ENCODE assay signal across 9 mouse cellular contexts in the genomic region with DNA sequence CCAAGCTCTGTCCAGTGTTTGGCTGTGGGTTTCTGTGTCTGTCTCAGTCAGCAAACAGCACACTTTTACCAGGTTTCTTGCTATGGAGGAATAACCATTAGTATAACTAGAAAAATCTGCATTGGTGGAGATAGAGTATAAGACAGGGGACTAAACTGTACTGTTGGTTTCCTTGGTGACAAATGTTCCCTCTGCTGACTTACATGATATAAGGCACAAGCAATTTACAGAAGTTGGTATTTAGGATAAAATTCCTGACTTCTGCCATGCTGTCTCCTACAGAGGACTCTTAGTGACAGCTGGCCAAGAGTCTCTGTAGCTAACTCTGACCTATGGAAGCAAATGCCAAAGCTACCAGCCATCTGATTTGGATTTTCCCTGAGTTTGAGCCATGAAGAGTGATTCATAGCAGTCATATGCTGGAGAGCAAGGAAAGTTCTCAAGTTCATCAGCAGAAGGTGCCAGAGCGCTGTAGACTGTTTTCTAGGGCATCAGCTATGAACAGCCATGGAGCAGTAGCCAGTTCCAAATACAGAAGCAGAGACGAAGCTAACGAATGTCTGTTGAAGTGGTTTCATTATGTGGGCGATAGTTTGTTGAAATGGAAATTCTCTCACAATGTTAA. TPM values are rescaled to one million over a fixed set of nuclear protein-coding genes. Genes with fewer than 3 reads are reported as not detected.
A peak's percentile ranks its signal among the peaks of the same experiment; 100 is the strongest.
DNase-seq lines count a peak whose midpoint lies in the region; ATAC-seq and TF ChIP-seq lines count a peak whose summit lies in the region.
"Had no signal": no experiment of that assay in that cellular context is flagged by ENCODE, and none has a peak within 500 bp of the region (broad histone marks: within the 10 kb centered on the region; RNA-seq: fewer than 3 reads in every experiment).

No protein-coding gene starts in this region.

- no peak overlapping the region for H3K4me2 ChIP-seq in limb, embryonic 14.5 days (replicated peaks; ENCODE audit: low read depth, low read length, severe bottlenecking)
- peak overlapping the region; percentile 41 for H3K4me2 ChIP-seq in heart, embryonic 16.5 days (ENCODE audit: low read depth, low read length)

- no peaks in the 10 kb centered on the region for H3K9me3 ChIP-seq in limb, embryonic 14.5 days (ENCODE audit: control insufficient read depth, low read length)
- no peaks in the 10 kb centered on the region for H3K9me3 ChIP-seq in limb, embryonic 10.5 days (replicated peaks)
- no peaks in the 10 kb centered on the region for H3K9me3 ChIP-seq in heart, embryonic 16.5 days (replicated peaks; ENCODE audit: control insufficient read depth, low read length)

- no peak overlapping the region for H3K9ac ChIP-seq in limb, embryonic 14.5 days (ENCODE audit: low read depth, low read length, severe bottlenecking)
- no peak overlapping the region for H3K9ac ChIP-seq in heart, embryonic 16.5 days (ENCODE audit: low read length)

- peak; percentile 58 for DNase-seq in limb, embryonic 14.5 days (ENCODE audit: low spot score)
- no peak for DNase-seq in limb, embryonic 10.5 days (ENCODE audit: low spot score)
- DNase-seq in fibroblast of lung, adult 2 months (ENCODE audit: low read depth), result peak; percentile 74
- DNase-seq in left cerebral cortex, postnatal 36 days (ENCODE audit: low spot score in 2 of 2), result peak; percentile 53 to 56
- DNase-seq in B cell, adult 2 months, result no peak
- DNase-seq in thymus, adult 18-20 months, result no peak
- DNase-seq in embryo, embryonic 11 days, result no peak

- H3K27ac ChIP-seq in limb, embryonic 14.5 days (replicated peaks; ENCODE audit: low read depth, low read length), result no peak overlapping the region
- no peak overlapping the region for H3K27ac ChIP-seq in limb, embryonic 10.5 days
- H3K27ac ChIP-seq in heart, embryonic 16.5 days (ENCODE audit: low read length), result peak overlapping the region; percentile 68

- no peaks in the 10 kb centered on the region for H3K27me3 ChIP-seq in limb, embryonic 14.5 days (ENCODE audit: control insufficient read depth, insufficient read depth, low read length)
- no peaks in the 10 kb centered on the region for H3K27me3 ChIP-seq in limb, embryonic 10.5 days (ENCODE audit: low read depth, poor library complexity, severe bottlenecking)
- H3K27me3 ChIP-seq in heart, embryonic 16.5 days (ENCODE audit: control insufficient read depth, insufficient read depth, low read length), result no peaks in the 10 kb centered on the region

- H3K4me3 ChIP-seq in limb, embryonic 14.5 days (replicated peaks; ENCODE audit: low read length), result no peak overlapping the region
- H3K4me3 ChIP-seq in limb, embryonic 10.5 days, result no peak overlapping the region
- no peak overlapping the region for H3K4me3 ChIP-seq in heart, embryonic 16.5 days (ENCODE audit: low read length)

- intact Hi-C loops in left cerebral cortex, postnatal 36 days (cut with DNase I), result loop anchor here (5.0 kb wide), 1 partner anchor 598 kb away; no protein-coding TSS in a partner anchor

- WGBS in limb, embryonic 14.5 days, result 74% methylated on average over 4 of the region's 4 CpGs
- 84% methylated on average over 4 of the region's 4 CpGs for WGBS in limb, embryonic 10.5 days
- 33% methylated on average over 4 of the region's 4 CpGs for WGBS in heart, embryonic 16.5 days

- H3K4me1 ChIP-seq in limb, embryonic 14.5 days (ENCODE audit: control insufficient read depth, insufficient read depth, low read length), result no peaks in the 10 kb centered on the region
- no peaks in the 10 kb centered on the region for H3K4me1 ChIP-seq in limb, embryonic 10.5 days
- peaks cover 3% of the 10 kb centered on the region; the same call in 1 of the 2 replicates for H3K4me1 ChIP-seq in heart, embryonic 16.5 days (ENCODE audit: control insufficient read depth, insufficient read depth, low read length)

- no peak for TF ChIP-seq POLR2A in limb, embryonic 14.5 days (IDR thresholded peaks at IDR 0.05; ENCODE audit: borderline replicate concordance, extremely low read depth, insufficient read depth, insufficient read length)

- no peak for ATAC-seq in limb, embryonic 14.5 days (ENCODE audit: low FRiP score, low read depth)
- ATAC-seq in heart, embryonic 16.5 days (replicated peaks; ENCODE audit: extremely low read depth, insufficient read depth, low FRiP score), result peak; percentile 74

- no peaks in the 10 kb centered on the region for H3K36me3 ChIP-seq in limb, embryonic 14.5 days (ENCODE audit: control insufficient read depth, insufficient read depth, low read length)
- H3K36me3 ChIP-seq in limb, embryonic 10.5 days, result no peaks in the 10 kb centered on the region
- no peaks in the 10 kb centered on the region for H3K36me3 ChIP-seq in heart, embryonic 16.5 days (ENCODE audit: control insufficient read depth, insufficient read depth)

RNA-seq across cellular contexts. Expression of a gene that starts 3.2 kb away (rescaled TPM):
- polyA plus RNA-seq in limb, embryonic 14.5 days (2012; rRNA removed), result 0.12 and 0.24 TPM in 2 replicates
- polyA plus RNA-seq in limb, embryonic 14.5 days (2014; fragmentation: Nextera tagmentation; extraction: Ambion mirVana), result not detected in 2 replicates
- polyA plus RNA-seq in limb, embryonic 10.5 days (2016; fragmentation: Nextera tagmentation; extraction: Ambion mirVana), result not detected in 2 replicates
- polyA plus RNA-seq in heart, embryonic 16.5 days (2015; fragmentation: Nextera tagmentation; extraction: Ambion mirVana), result not detected in 2 replicates
- total RNA-seq in left cerebral cortex, postnatal 36 days (2021), result not detected
- total RNA-seq: gastrocnemius, postnatal 36 days had no signal

Comparison
In these comparisons a context has a peak if more than half of its experiments do, and no peak if none do; other contexts are left out.
1. DNase-seq: peak in limb, embryonic 14.5 days (single experiment), fibroblast of lung, adult 2 months (single experiment) and left cerebral cortex, postnatal 36 days (2 of 2); none in limb, embryonic 10.5 days (single experiment), B cell, adult 2 months (0 of 2), thymus, adult 18-20 months (0 of 2) and embryo, embryonic 11 days (single experiment).